Mouse (Mus musculus) megakaryocyte, embryonic 14.5 days (primary cell): ENCODE results near the gene Dock4.

Source experiments
- FLI1 ChIP-seq: IDR thresholded peaks from 2 replicates; pipeline ENCODE4 v1.6.1; 2012; ENCODE audit warnings: low read length, inconsistent platforms, mixed read lengths
- GATA1 ChIP-seq: IDR thresholded peaks from 3 replicates; pipeline ENCODE4 v1.6.1; 2012; ENCODE audit warnings: mixed read lengths, low read length, inconsistent platforms, borderline replicate concordance

GRCm38 (mm10) chr12:40889534-40889933 is 443.8 kb downstream of the Dock4 start:
- TF ChIP-seq GATA1 (no peak), FLI1 (no peak)
